Mouse (Mus musculus) cerebellum, adult 8-10 months (tissue): ENCODE results near the gene Ilkap.

Source experiments
- DNase-seq: peaks from one replicate; pipeline ENCODE4 v3.0.0; 2022

Gene Ilkap

GRCm38 (mm10) chr1:91352277-91352676, 46.3 kb downstream of the Ilkap start:
- no peak for DNase-seq

GRCm38 (mm10) chr1:91351249-91351648, 47.4 kb downstream of the Ilkap start:
- no peak for DNase-seq

- no peak for DNase-seq
Measured at GRCm38 (mm10) chr1:91350841-91351240, 47.8 kb downstream of the Ilkap start, which contains the start of gene Klhl30. Gene Klhl30, plus strand, starts transcription at chr1:91351016.

- peak; percentile 60 for DNase-seq
Measured at GRCm38 (mm10) chr1:91346892-91347291, 51.7 kb downstream of the Ilkap start.

GRCm38 (mm10) chr1:91344921-91345685, 53.5 kb downstream of the Ilkap start:
- DNase-seq, result no peak

- DNase-seq, result no peak
Measured at GRCm38 (mm10) chr1:91344001-91344400, 54.6 kb downstream of the Ilkap start.

- DNase-seq, result no peak
Measured at GRCm38 (mm10) chr1:91337355-91337754, 61.3 kb downstream of the Ilkap start.

GRCm38 (mm10) chr1:91333582-91333981, 65.0 kb downstream of the Ilkap start:
- DNase-seq, result no peak

- no peak for DNase-seq
Measured at GRCm38 (mm10) chr1:91332102-91332501, 66.5 kb downstream of the Ilkap start.

GRCm38 (mm10) chr1:91325488-91326042, 73.0 kb downstream of the Ilkap start:
- DNase-seq, result no peak

- no peak for DNase-seq
Measured at GRCm38 (mm10) chr1:91324646-91325045, 74.0 kb downstream of the Ilkap start.
